Mouse (Mus musculus) heart, adult 2 months (tissue): ENCODE data around the gene Slc6a19. TPM values are rescaled to one million over a fixed set of nuclear protein-coding genes. Genes with fewer than 3 reads are reported as not detected.

Experiments
- DNase-seq, 2 experiments: peaks; one replicate each; pipeline ENCODE4 v3.0.0; 2021
- H3K27ac ChIP-seq: fragments of 200-600 bp; 2 replicates; pipeline ENCODE4 v1.8.1; 2022
- H3K27me3 ChIP-seq: fragments of 200-500 bp; 2 replicates; pipeline ENCODE4 v1.6.1; 2012; ENCODE audit warnings: mild to moderate bottlenecking, low read length, inconsistent platforms, mixed read lengths; ENCODE audit not compliant: control insufficient read depth, insufficient read depth
- H3K36me3 ChIP-seq: fragments of 200-500 bp; 2 replicates; pipeline ENCODE4 v1.6.1; 2012; ENCODE audit warnings: low read length, inconsistent platforms; ENCODE audit not compliant: control insufficient read depth, insufficient read depth
- H3K4me1 ChIP-seq: fragments of 200-500 bp; 2 replicates; pipeline ENCODE4 v1.6.1; 2011; ENCODE audit warnings: low read length; ENCODE audit not compliant: control insufficient read depth, insufficient read depth
- H3K4me3 ChIP-seq: fragments of 200-600 bp; 2 replicates; pipeline ENCODE4 v1.8.1; 2022
- H3K79me2 ChIP-seq: fragments of 200-500 bp; replicated peaks from 2 replicates; pipeline ENCODE4 v1.6.1; 2012; ENCODE audit warnings: mild to moderate bottlenecking, inconsistent platforms, low read length, moderate library complexity, mixed read lengths; ENCODE audit not compliant: control insufficient read depth, insufficient read depth
- H3K9ac ChIP-seq: fragments of 200-500 bp; 2 replicates; pipeline ENCODE4 v1.6.1; 2012; ENCODE audit warnings: low read depth, mild to moderate bottlenecking, control low read depth, inconsistent platforms, low read length, mixed read lengths
- CTCF ChIP-seq: fragments of 200-600 bp; IDR thresholded peaks from 2 replicates; pipeline ENCODE4 v1.8.1; 2022; ENCODE audit warnings: antibody characterized with exemption, mild to moderate bottlenecking, moderate library complexity
- EP300 ChIP-seq: fragments of 200-500 bp; IDR thresholded peaks from 2 replicates; pipeline ENCODE4 v1.6.1; 2011; ENCODE audit warnings: low read depth, low read length, control low read depth; ENCODE audit not compliant: insufficient read depth
- POLR2A ChIP-seq: fragments of 200-500 bp; IDR thresholded peaks from 2 replicates; pipeline ENCODE4 v1.6.1; 2011; ENCODE audit warnings: mild to moderate bottlenecking, low read depth, low read length, control low read depth; ENCODE audit not compliant: insufficient read depth
- WGBS: fragments of 180-500 bp; shearing (Covaris S2); methylation state at CpG from one replicate; pipeline ENCODE4 v1.1.7; 2018; 5-methylcytosine and 5-hydroxymethylcytosine counted together
- intact Hi-C: fragments of 180-260 bp; cut with DNase I; formaldehyde crosslinking; loops from one replicate; pipeline ENCODE4 v1.15.1; 2025
- polyA plus RNA-seq: library from polyadenylated mRNA; depleted of rRNA; stranded (reverse); fragments of >200 nt; gene quantifications from 2 replicates; pipeline ENCODE4 v1.2.3, GENCODE M21; 2012
- total RNA-seq, 2 experiments: library from RNA; stranded (reverse); gene quantifications; 2 replicates each; pipeline ENCODE4 v1.2.3; 2021

The Slc6a19 gene
- total and polyA plus RNA-seq, 3 experiments: 0.08 TPM; not detected in 2

- Histone ChIP-seq H3K4me1 (no peaks in the 10 kb centered on the region), H3K27me3 (no peaks in the 10 kb centered on the region), H3K9ac (no peak within 1 kb of the TSS), H3K36me3 (no peaks in the 10 kb centered on the region), H3K4me3 (no peak within 1 kb of the TSS), H3K27ac (no peak within 1 kb of the TSS), H3K79me2 (no peaks in the 10 kb centered on the region)
- intact Hi-C loops: no loop called here
- no peak for TF ChIP-seq EP300
- TF ChIP-seq CTCF: no peak
- TF ChIP-seq POLR2A: no peak
- DNase-seq: no peak
- WGBS: 79% methylated on average over 3 of the region's 3 CpGs
Observed at GRCm38 (mm10) chr13:73677853-73678252, 26.8 kb downstream of the Slc6a19 start, which contains the start of gene Slc6a18. Slc6a18 (minus strand) TSS chr13:73678023.

GRCm38 (mm10) chr13:73675161-73675560, 29.5 kb downstream of the Slc6a19 start:
- H3K27me3 ChIP-seq: no peaks in the 10 kb centered on the region
- no peak overlapping the region for H3K4me3 ChIP-seq
- no peak for DNase-seq
- no peak overlapping the region for H3K9ac ChIP-seq
- intact Hi-C loops: no loop called here
- no peaks in the 10 kb centered on the region for H3K4me1 ChIP-seq
- H3K79me2 ChIP-seq: no peaks in the 10 kb centered on the region
- H3K27ac ChIP-seq: no peak overlapping the region
- TF ChIP-seq CTCF: no peak
- no peak for TF ChIP-seq POLR2A
- no peak for TF ChIP-seq EP300
- 91% methylated on average over 7 of the region's 7 CpGs for WGBS
- no peaks in the 10 kb centered on the region for H3K36me3 ChIP-seq

GRCm38 (mm10) chr13:73660163-73660695, 44.4 kb downstream of the Slc6a19 start:
- H3K79me2 ChIP-seq: no peaks in the 10 kb centered on the region
- H3K27me3 ChIP-seq: peaks cover 3% of the 10 kb centered on the region; the same call in 1 of the 2 replicates
- TF ChIP-seq EP300: no peak
- TF ChIP-seq CTCF: no peak
- TF ChIP-seq POLR2A: no peak
- 81% methylated on average over 2 of the region's 2 CpGs for WGBS
- intact Hi-C loops: no loop called here
- H3K9ac ChIP-seq: no peak overlapping the region
- DNase-seq: no peak
- H3K27ac ChIP-seq: no peak overlapping the region
- H3K36me3 ChIP-seq: no peaks in the 10 kb centered on the region
- no peaks in the 10 kb centered on the region for H3K4me1 ChIP-seq
- H3K4me3 ChIP-seq: no peak overlapping the region

- Histone ChIP-seq H3K4me1 (no peaks in the 10 kb centered on the region), H3K27ac (no peak overlapping the region), H3K27me3 (peaks cover 3% of the 10 kb centered on the region; the same call in 1 of the 2 replicates), H3K4me3 (no peak overlapping the region), H3K9ac (no peak overlapping the region), H3K79me2 (no peaks in the 10 kb centered on the region), H3K36me3 (no peaks in the 10 kb centered on the region)
- DNase-seq: no peak
- intact Hi-C loops: no loop called here
- 38% methylated on average over 2 of the region's 2 CpGs for WGBS
- TF ChIP-seq EP300: no peak
- no peak for TF ChIP-seq CTCF
- TF ChIP-seq POLR2A: no peak
Observed at GRCm38 (mm10) chr13:73658953-73659352, 45.7 kb downstream of the Slc6a19 start.

GRCm38 (mm10) chr13:73654976-73655375, 49.7 kb downstream of the Slc6a19 start:
- no peaks in the 10 kb centered on the region for H3K79me2 ChIP-seq
- WGBS: 71% methylated on average over 3 of the region's 3 CpGs
- H3K27ac ChIP-seq: no peak overlapping the region
- H3K27me3 ChIP-seq: peaks cover 3% of the 10 kb centered on the region; the same call in 1 of the 2 replicates
- no peak overlapping the region for H3K4me3 ChIP-seq
- no peaks in the 10 kb centered on the region for H3K36me3 ChIP-seq
- H3K9ac ChIP-seq: no peak overlapping the region
- H3K4me1 ChIP-seq: no peaks in the 10 kb centered on the region
- no peak for DNase-seq
- intact Hi-C loops: no loop called here
- TF ChIP-seq POLR2A (no peak), CTCF (no peak), EP300 (no peak)

GRCm38 (mm10) chr13:73653266-73653665, 51.4 kb downstream of the Slc6a19 start:
- H3K9ac ChIP-seq: no peak overlapping the region
- H3K27me3 ChIP-seq: peaks cover 3% of the 10 kb centered on the region; the same call in 1 of the 2 replicates
- H3K79me2 ChIP-seq: no peaks in the 10 kb centered on the region
- intact Hi-C loops: no loop called here
- DNase-seq: no peak
- no peaks in the 10 kb centered on the region for H3K4me1 ChIP-seq
- H3K4me3 ChIP-seq: no peak overlapping the region
- no peaks in the 10 kb centered on the region for H3K36me3 ChIP-seq
- 76% methylated on average over 3 of the region's 3 CpGs for WGBS
- H3K27ac ChIP-seq: no peak overlapping the region
- no peak for TF ChIP-seq CTCF
- no peak for TF ChIP-seq POLR2A
- TF ChIP-seq EP300: no peak
